Mouse (Mus musculus) CH12.LX (cell line): Measurements from ENCODE around the gene Gli2. TPM values are rescaled to one million over a fixed set of nuclear protein-coding genes. Genes with fewer than 3 reads are reported as not detected.

Experiments
- DNase-seq: peaks from one replicate; pipeline ENCODE4 v3.0.0-alpha.2; 2013; ENCODE audit errors: extremely low read depth
- H3K27ac ChIP-seq: 2 replicates; pipeline ENCODE4 v1.5.1; 2012; ENCODE audit warnings: low read depth, mild to moderate bottlenecking, control low read depth, moderate library complexity; ENCODE audit not compliant: insufficient read depth
- H3K27me3 ChIP-seq: replicated peaks from 2 replicates; pipeline ENCODE3; 2012; ENCODE audit warnings: inconsistent platforms
- H3K36me3 ChIP-seq, 2 experiments: replicated peaks in 1 of 2; 2 replicates each; pipeline versions ENCODE3 to v1.6.1; 2012; ENCODE audit warnings: inconsistent platforms in 1 of 2, low read length in 1 of 2, mild to moderate bottlenecking in 1 of 2, mixed read lengths in 1 of 2, moderate library complexity in 1 of 2; ENCODE audit not compliant: control insufficient read depth in 1 of 2, insufficient read depth in 1 of 2
- H3K4me1 ChIP-seq, 2 experiments: 2 replicates each; pipeline ENCODE4 v1.6.1; 2012; ENCODE audit warnings: inconsistent platforms in 1 of 2, moderate library complexity in 1 of 2; ENCODE audit not compliant: insufficient read depth in 2 of 2, control insufficient read depth in 1 of 2
- H3K4me2 ChIP-seq: 2 replicates; pipeline ENCODE4 v1.6.1; 2012; ENCODE audit warnings: low read depth, mild to moderate bottlenecking, control low read depth; ENCODE audit not compliant: poor library complexity, insufficient read depth, severe bottlenecking
- H3K4me3 ChIP-seq, 3 experiments: fragments of 150-350 bp in 1 of 3; sonication (generic) in 1 of 3; replicated peaks in 1 of 3; 2 replicates each; pipeline versions ENCODE3 to v1.5.1; 2011 to 2012; ENCODE audit warnings: low read depth in 2 of 3, low read length in 2 of 3, mild to moderate bottlenecking in 2 of 3, moderate library complexity in 2 of 3, control low read depth in 1 of 3, improper control_type of control experiment in 1 of 3, inconsistent platforms in 1 of 3, mixed read lengths in 1 of 3; ENCODE audit not compliant: poor library complexity in 1 of 3
- H3K79me2 ChIP-seq: replicated peaks from 2 replicates; pipeline ENCODE4 v1.6.1; 2012; ENCODE audit warnings: mild to moderate bottlenecking, moderate library complexity; ENCODE audit not compliant: control insufficient read depth, poor library complexity, insufficient read depth, severe bottlenecking; ENCODE audit errors: extremely low read depth
- H3K9ac ChIP-seq: 2 replicates; pipeline ENCODE4 v1.6.1; 2012; ENCODE audit warnings: low read depth, mild to moderate bottlenecking, control low read depth, moderate library complexity; ENCODE audit not compliant: insufficient read depth
- H3K9me3 ChIP-seq: replicated peaks from 2 replicates; pipeline ENCODE3; 2012; ENCODE audit warnings: low read length, inconsistent platforms, mixed read lengths
- BHLHE40 ChIP-seq: IDR thresholded peaks from 2 replicates; pipeline ENCODE4 v1.6.1; 2011; ENCODE audit warnings: mild to moderate bottlenecking, low read depth, low read length, improper control_type of control experiment
- CTCF ChIP-seq, 2 experiments: IDR thresholded peaks in 1 of 2; conservative IDR thresholded peaks in 1 of 2; 2 replicates each; pipeline ENCODE4 v1.5.1; 2011 to 2012; ENCODE audit warnings: low read depth in 2 of 2, low read length in 2 of 2, improper control_type of control experiment in 1 of 2, inconsistent platforms in 1 of 2, mild to moderate bottlenecking in 1 of 2, moderate library complexity in 1 of 2
- E2F4 ChIP-seq: IDR thresholded peaks from 2 replicates; pipeline ENCODE4 v1.6.1; 2011; ENCODE audit warnings: low read depth, low read length, improper control_type of control experiment; ENCODE audit not compliant: insufficient replicate concordance
- ELF1 ChIP-seq: IDR thresholded peaks from 2 replicates; pipeline ENCODE4 v1.6.1; 2014; ENCODE audit warnings: low read depth, mild to moderate bottlenecking, inconsistent platforms, low read length, improper control_type of control experiment
- EP300 ChIP-seq: IDR thresholded peaks from 2 replicates; pipeline ENCODE4 v1.6.1; 2011; ENCODE audit warnings: low read length, improper control_type of control experiment
- ETS1 ChIP-seq: conservative IDR thresholded peaks from 2 replicates; pipeline ENCODE4 v1.6.1; 2012; ENCODE audit warnings: low read depth, mild to moderate bottlenecking, inconsistent platforms, low read length, improper control_type of control experiment, moderate library complexity
- HCFC1 ChIP-seq: IDR thresholded peaks from 2 replicates; pipeline ENCODE4 v1.6.1; 2012; ENCODE audit warnings: low read depth, mild to moderate bottlenecking, inconsistent platforms, low read length, improper control_type of control experiment
- JUND ChIP-seq: conservative IDR thresholded peaks from 2 replicates; pipeline ENCODE4 v1.6.1; 2011; ENCODE audit warnings: low read depth, low read length, improper control_type of control experiment
- KAT2A ChIP-seq: IDR thresholded peaks from 2 replicates; pipeline ENCODE4 v1.6.1; 2012; ENCODE audit warnings: low read length, improper control_type of control experiment, inconsistent platforms; ENCODE audit not compliant: insufficient replicate concordance
- MAFK ChIP-seq: IDR thresholded peaks from 2 replicates; pipeline ENCODE4 v1.6.1; 2011; ENCODE audit warnings: low read length, improper control_type of control experiment; ENCODE audit not compliant: insufficient replicate concordance
- MAZ ChIP-seq: IDR thresholded peaks from 2 replicates; pipeline ENCODE4 v1.6.1; 2012; ENCODE audit warnings: low read depth, mild to moderate bottlenecking, inconsistent platforms, low read length, improper control_type of control experiment, moderate library complexity
- MYC ChIP-seq: IDR thresholded peaks from 2 replicates; pipeline ENCODE4 v1.6.1; 2011; ENCODE audit warnings: low read depth, mild to moderate bottlenecking, improper control_type of control experiment, low read length
- NELFE ChIP-seq: IDR thresholded peaks from 2 replicates; pipeline ENCODE4 v1.6.1; 2011; ENCODE audit warnings: low read depth, low read length, improper control_type of control experiment
- POLR2AphosphoS2 ChIP-seq: IDR thresholded peaks from 2 replicates; pipeline ENCODE4 v1.6.1; 2011; ENCODE audit warnings: low read depth, low read length, improper control_type of control experiment
- RAD21 ChIP-seq: IDR thresholded peaks from 2 replicates; pipeline ENCODE4 v1.6.1; 2011; ENCODE audit warnings: low read depth, mild to moderate bottlenecking, low read length, improper control_type of control experiment, moderate library complexity
- SMC3 ChIP-seq: IDR thresholded peaks from 2 replicates; pipeline ENCODE4 v1.6.1; 2011; ENCODE audit warnings: low read depth, low read length, improper control_type of control experiment
- TBP ChIP-seq: conservative IDR thresholded peaks from 2 replicates; pipeline ENCODE4 v1.6.1; 2011; ENCODE audit warnings: low read depth, low read length, improper control_type of control experiment
- UBTF ChIP-seq: IDR thresholded peaks from 2 replicates; pipeline ENCODE4 v1.6.1; 2012; ENCODE audit warnings: low read depth, mild to moderate bottlenecking, inconsistent platforms, low read length, improper control_type of control experiment, moderate library complexity
- USF2 ChIP-seq: conservative IDR thresholded peaks from 2 replicates; pipeline ENCODE4 v1.6.1; 2011; ENCODE audit warnings: low read depth, low read length, improper control_type of control experiment
- ZC3H11A ChIP-seq: IDR thresholded peaks from 2 replicates; pipeline ENCODE4 v1.6.1; 2012; ENCODE audit warnings: low read depth, mild to moderate bottlenecking, inconsistent platforms, low read length, improper control_type of control experiment
- ZKSCAN1 ChIP-seq: IDR thresholded peaks from 2 replicates; pipeline ENCODE4 v1.6.1; 2012; ENCODE audit warnings: low read depth, inconsistent platforms, low read length, improper control_type of control experiment, borderline replicate concordance
- ZMIZ1 ChIP-seq: IDR thresholded peaks from 2 replicates; pipeline ENCODE4 v1.6.1; 2012; ENCODE audit warnings: low read depth, mild to moderate bottlenecking, inconsistent platforms, low read length, improper control_type of control experiment
- ZNF384 ChIP-seq: IDR thresholded peaks from 2 replicates; pipeline ENCODE4 v1.6.1; 2012; ENCODE audit warnings: low read depth, low read length, improper control_type of control experiment, inconsistent platforms
- dilution Hi-C: fragments of 300-500 bp; cut with MboI; formaldehyde crosslinking; loops from 2 replicates; pipeline ENCODE4 v1.14.3; 2020; ENCODE audit warnings: low sequenced_read_pairs; ENCODE audit not compliant: extremely low pct_unique_long_range_greater_than_20kb, extremely low pct_ligation_motif_present
- in situ Hi-C: fragments of 300-500 bp; cut with MboI; formaldehyde crosslinking; loops from 3 replicates; pipeline ENCODE4 v1.14.3; 2019; ENCODE audit warnings: low sequenced_read_pairs, low pct_ligation_motif_present, low pct_unique_long_range_greater_than_20kb, mixed read lengths
- polyA plus RNA-seq: library from polyadenylated mRNA; unstranded; fragments of >175 nt; gene quantifications from 2 replicates; pipeline ENCODE4 v1.2.1, GENCODE M21; 2012; ENCODE audit warnings: low read depth; ENCODE audit not compliant: insufficient read length
- total RNA-seq, 2 experiments: library from RNA; depleted of rRNA; stranded (reverse); fragments of 300-350 nt in 1 of 2; fragments of >200 nt in 1 of 2; gene quantifications; 2 replicates each; pipeline ENCODE4 v1.2.3; 2012 to 2014

Gene Gli2
- total and polyA plus RNA-seq, 3 experiments, result not detected

GRCm38 (mm10) chr1:118864031-118864430 is 189.4 kb downstream of the Gli2 start:
- H3K27me3 ChIP-seq, result no peaks in the 10 kb centered on the region
- in situ Hi-C loops, result no loop called here
- peaks cover 93% of the 10 kb centered on the region for H3K9me3 ChIP-seq
- no peak for DNase-seq
- no peaks in the 10 kb centered on the region for H3K4me1 ChIP-seq
- H3K4me2 ChIP-seq, result no peak overlapping the region
- H3K9ac ChIP-seq, result no peak overlapping the region
- no peaks in the 10 kb centered on the region for H3K36me3 ChIP-seq
- no peaks in the 10 kb centered on the region for H3K79me2 ChIP-seq
- no peak overlapping the region for H3K27ac ChIP-seq
- TF ChIP-seq MAFK, result no peak
- TF ChIP-seq SMC3, result no peak
- no peak for TF ChIP-seq HCFC1
- no peak for TF ChIP-seq MYC
- no peak for TF ChIP-seq ETS1
- no peak for TF ChIP-seq POLR2AphosphoS2
- TF ChIP-seq ELF1, result no peak
- TF ChIP-seq TBP, result no peak
- no peak for TF ChIP-seq BHLHE40
- TF ChIP-seq UBTF, result no peak
- no peak for TF ChIP-seq ZC3H11A
- no peak for TF ChIP-seq E2F4
- no peak for TF ChIP-seq ZKSCAN1
- no peak for TF ChIP-seq JUND
- TF ChIP-seq EP300, result no peak
- no peak overlapping the region for H3K4me3 ChIP-seq
- dilution Hi-C loops, result no loop called here

- dilution Hi-C loops (no loop called here), in situ Hi-C loops (no loop called here)
- no peaks in the 10 kb centered on the region for H3K36me3 ChIP-seq
- H3K27ac ChIP-seq, result no peak overlapping the region
- H3K9me3 ChIP-seq, result peaks cover 89% of the 10 kb centered on the region
- H3K9ac ChIP-seq, result no peak overlapping the region
- no peaks in the 10 kb centered on the region for H3K27me3 ChIP-seq
- no peak for DNase-seq
- no peak overlapping the region for H3K4me2 ChIP-seq
- H3K4me1 ChIP-seq, result no peaks in the 10 kb centered on the region
- H3K79me2 ChIP-seq, result no peaks in the 10 kb centered on the region
- TF ChIP-seq ZKSCAN1 (no peak), E2F4 (no peak), ZMIZ1 (no peak), NELFE (no peak), RAD21 (no peak), MAZ (no peak), MYC (no peak), CTCF (conservative IDR thresholded peaks at IDR 0.05 in 1 of 2, IDR thresholded peaks at IDR 0.05 in 1 of 2; ENCODE audit: low read depth in 2 of 2, low read length in 2 of 2) (no peak), USF2 (no peak), KAT2A (no peak), MAFK (no peak), ZNF384 (no peak)
- H3K4me3 ChIP-seq, result no peak overlapping the region
Measured at GRCm38 (mm10) chr1:118858101-118858500, 195.3 kb downstream of the Gli2 start.
